Mouse (Mus musculus) ES-E14 (cell line): Measurements from ENCODE around the gene Cetn4.

ENCODE experiments used
- CHD2 ChIP-seq: IDR thresholded peaks from 2 replicates; pipeline ENCODE4 v1.6.1; 2014; ENCODE audit warnings: mild to moderate bottlenecking, low read depth, low read length, inconsistent platforms
- HCFC1 ChIP-seq: IDR thresholded peaks from 2 replicates; pipeline ENCODE4 v1.6.1; 2012; ENCODE audit warnings: low read length, inconsistent platforms, borderline replicate concordance; ENCODE audit not compliant: insufficient read depth
- MAFK ChIP-seq: IDR thresholded peaks from 2 replicates; pipeline ENCODE4 v1.6.1; 2014; ENCODE audit warnings: mild to moderate bottlenecking, low read depth, low read length, inconsistent platforms; ENCODE audit not compliant: insufficient read depth
- ZNF384 ChIP-seq: IDR thresholded peaks from 2 replicates; pipeline ENCODE4 v1.6.1; 2012; ENCODE audit warnings: low read depth, low read length, inconsistent platforms

DNA sequence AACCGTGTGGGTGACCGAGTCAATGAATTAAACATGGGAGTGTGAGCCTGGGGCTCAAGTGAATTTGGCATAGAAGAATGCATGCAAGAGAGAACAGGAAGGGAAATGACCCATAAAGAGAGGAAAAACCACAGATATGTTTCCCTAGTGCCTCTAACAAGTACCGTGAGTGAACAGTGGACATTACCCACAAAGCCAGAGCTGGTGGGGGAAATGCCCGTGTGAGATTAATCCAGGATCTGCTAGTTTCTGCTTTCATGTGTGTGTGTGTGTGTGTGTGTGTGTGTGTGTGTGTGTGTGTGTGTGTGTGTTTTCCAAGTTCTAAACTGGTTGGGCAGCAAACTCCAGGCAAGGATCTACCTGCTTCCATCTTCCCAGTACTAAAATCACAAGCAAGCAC lies 42.6 kb downstream of the Cetn4 start:
- TF ChIP-seq CHD2: no peak
- no peak for TF ChIP-seq ZNF384
- TF ChIP-seq HCFC1: no peak
- TF ChIP-seq MAFK: no peak
